Mouse (Mus musculus) thymus, adult 2 months (tissue): Measurements from ENCODE around the gene Pcmtd2.
"Not testable (repeated sequence)": the region's sequence is repeated elsewhere in the genome, so short reads cannot be mapped to it uniquely, and the experiment has no call there.

Experiments used
- CTCF ChIP-seq: fragments of 200-500 bp; IDR thresholded peaks from 2 replicates; pipeline ENCODE4 v1.5.1; 2012; ENCODE audit warnings: mild to moderate bottlenecking, control low read depth, low read length, moderate library complexity, borderline replicate concordance; ENCODE audit not compliant: control insufficient read depth, poor library complexity, insufficient read depth; ENCODE audit errors: extremely low read depth
- POLR2A ChIP-seq: fragments of 200-500 bp; IDR thresholded peaks from 2 replicates; pipeline ENCODE4 v1.6.1; 2012; ENCODE audit warnings: mild to moderate bottlenecking, low read length, control low read depth, moderate library complexity; ENCODE audit not compliant: control insufficient read depth, poor library complexity, insufficient read depth; ENCODE audit errors: extremely low read depth

DNA sequence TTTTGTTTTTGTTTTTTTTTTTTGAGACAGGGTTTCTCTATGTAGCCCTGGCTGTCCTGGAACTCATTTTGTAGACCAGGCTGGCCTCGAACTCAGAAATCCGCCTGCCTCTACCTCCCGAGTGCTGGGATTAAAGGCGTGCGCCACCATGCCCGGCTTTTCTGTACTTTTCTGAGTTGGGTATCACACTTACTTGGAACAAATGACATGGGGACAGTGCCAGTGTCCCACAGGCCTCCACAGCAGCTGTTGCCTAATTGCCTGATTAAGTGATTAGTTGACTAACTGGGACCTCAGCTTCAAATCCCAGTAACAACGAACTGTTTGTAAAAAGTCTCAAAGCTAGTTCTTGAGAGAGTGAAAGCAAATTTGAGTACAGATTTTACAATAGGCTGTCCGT is 44.5 kb upstream of the Pcmtd2 start:
- TF ChIP-seq CTCF, POLR2A: not testable (repeated sequence)
